Mouse (Mus musculus): ENCODE data around the gene Vpreb3. TPM values are rescaled to one million over a fixed set of nuclear protein-coding genes. Genes with fewer than 3 reads are reported as not detected.
A peak's percentile ranks its signal among the peaks of the same experiment; 100 is the strongest.

Vpreb3 gene
- total RNA-seq (2022): not detected

GRCm38 (mm10) chr10:75942736-75943477 is at the start of gene Vpreb3:
TSS of gene Vpreb3 (plus strand) at chr10:75943057.
- DNase-seq (ENCODE audit: low spot score in 2 of 2): no peak

- peak; percentile 97 to 98 for DNase-seq (ENCODE audit: low spot score in 2 of 2)
These were observed 49.6 kb upstream of the Vpreb3 start, which contains the start of gene Derl3 for GRCm38 (mm10) chr10:75893089-75893750. TSS of gene Derl3 (plus strand) at chr10:75893413.

- DNase-seq (ENCODE audit: low spot score in 2 of 2): no peak
These were observed 48.3 kb upstream of the Vpreb3 start for GRCm38 (mm10) chr10:75894601-75895000.

- DNase-seq (ENCODE audit: low spot score in 2 of 2): no peak
These were observed 47.1 kb upstream of the Vpreb3 start for GRCm38 (mm10) chr10:75895730-75896129.

GRCm38 (mm10) chr10:75896208-75896607 is 46.6 kb upstream of the Vpreb3 start:
- DNase-seq (ENCODE audit: low spot score in 2 of 2): peak in 1 of 2 experiments; percentile 37

GRCm38 (mm10) chr10:75897373-75897772 is 45.5 kb upstream of the Vpreb3 start:
- peak in 1 of 2 experiments; percentile 74 for DNase-seq (ENCODE audit: low spot score in 2 of 2)

- DNase-seq (ENCODE audit: low spot score in 2 of 2): no peak
These were observed 44.8 kb upstream of the Vpreb3 start for GRCm38 (mm10) chr10:75898039-75898564.

- no peak for DNase-seq (ENCODE audit: low spot score in 2 of 2)
These were observed 44.0 kb upstream of the Vpreb3 start for GRCm38 (mm10) chr10:75898846-75899245.

GRCm38 (mm10) chr10:75904391-75904790 is 38.5 kb upstream of the Vpreb3 start:
- DNase-seq (ENCODE audit: low spot score in 2 of 2): no peak

- DNase-seq (ENCODE audit: low spot score in 2 of 2): no peak
These were observed 36.0 kb upstream of the Vpreb3 start for GRCm38 (mm10) chr10:75906882-75907281.

- DNase-seq (ENCODE audit: low spot score in 2 of 2): no peak
These were observed 32.2 kb upstream of the Vpreb3 start for GRCm38 (mm10) chr10:75910698-75911097.

- DNase-seq (ENCODE audit: low spot score in 2 of 2): no peak
These were observed 29.8 kb upstream of the Vpreb3 start for GRCm38 (mm10) chr10:75913013-75913589.

GRCm38 (mm10) chr10:75915557-75915956 is 27.3 kb upstream of the Vpreb3 start:
- no peak for DNase-seq (ENCODE audit: low spot score in 2 of 2)

GRCm38 (mm10) chr10:75916840-75917239 is 26.0 kb upstream of the Vpreb3 start:
- no peak for DNase-seq (ENCODE audit: low spot score in 2 of 2)

GRCm38 (mm10) chr10:75919026-75919425 is 23.8 kb upstream of the Vpreb3 start:
- no peak for DNase-seq (ENCODE audit: low spot score in 2 of 2)

- peak; percentile 91 to 95 for DNase-seq (ENCODE audit: low spot score in 2 of 2)
These were observed 21.7 kb upstream of the Vpreb3 start, which contains the start of gene Smarcb1 for GRCm38 (mm10) chr10:75921026-75921725. TSS of gene Smarcb1 (minus strand) at chr10:75921617.

- no peak for DNase-seq (ENCODE audit: low spot score in 2 of 2)
These were observed 20.9 kb upstream of the Vpreb3 start for GRCm38 (mm10) chr10:75921726-75922560.

GRCm38 (mm10) chr10:75924324-75924723 is 18.5 kb upstream of the Vpreb3 start:
- no peak for DNase-seq (ENCODE audit: low spot score in 2 of 2)

GRCm38 (mm10) chr10:75926396-75926795 is 16.5 kb upstream of the Vpreb3 start:
- no peak for DNase-seq (ENCODE audit: low spot score in 2 of 2)

- no peak for DNase-seq (ENCODE audit: low spot score in 2 of 2)
These were observed 12.6 kb upstream of the Vpreb3 start for GRCm38 (mm10) chr10:75930304-75930703.
